Mouse (Mus musculus) limb, embryonic 10.5 days (tissue): ENCODE measurements around the gene 1600012H06Rik. TPM values are rescaled to one million over a fixed set of nuclear protein-coding genes. Genes with fewer than 3 reads are reported as not detected.
"Not testable (repeated sequence)": the region's sequence is repeated elsewhere in the genome, so short reads cannot be mapped to it uniquely, and the experiment has no call there.

Source experiments
- DNase-seq: peaks from one replicate; pipeline ENCODE4 v3.0.0-alpha.2; 2017; ENCODE audit warnings: low spot score
- H3K27ac ChIP-seq: fragments of 300-500 bp; sonication (generic); 2 replicates; pipeline ENCODE4 v1.5.1; 2016; ENCODE audit warnings: mild to moderate bottlenecking
- H3K27me3 ChIP-seq: fragments of 300-500 bp; sonication (generic); 2 replicates; pipeline ENCODE4 v1.6.1; 2016; ENCODE audit warnings: low read depth, mild to moderate bottlenecking; ENCODE audit not compliant: poor library complexity, severe bottlenecking
- H3K36me3 ChIP-seq: fragments of 300-500 bp; sonication (generic); 2 replicates; pipeline ENCODE4 v1.6.1; 2016; ENCODE audit warnings: mild to moderate bottlenecking, moderate library complexity
- H3K4me1 ChIP-seq: fragments of 300-500 bp; sonication (generic); 2 replicates; pipeline ENCODE4 v1.6.1; 2016
- H3K4me3 ChIP-seq: fragments of 300-500 bp; sonication (generic); 2 replicates; pipeline ENCODE4 v1.5.1; 2016; ENCODE audit warnings: mild to moderate bottlenecking, moderate library complexity
- H3K9me3 ChIP-seq: fragments of 300-500 bp; sonication (generic); replicated peaks from 2 replicates; pipeline ENCODE4 v1.6.1; 2016; ENCODE audit warnings: mild to moderate bottlenecking
- WGBS: fragments of 180-500 bp; shearing (Covaris S2); methylation state at CpG from one replicate; pipeline ENCODE4 v1.1.7; 2016; 5-methylcytosine and 5-hydroxymethylcytosine counted together
- polyA plus RNA-seq: library from polyadenylated mRNA; unstranded; fragments of >200 nt; fragmentation: Nextera tagmentation; extraction: Ambion mirVana; gene quantifications from 2 replicates; pipeline ENCODE4 v1.2.1, GENCODE M21; 2016

The 1600012H06Rik gene
- polyA plus RNA-seq, 1 experiment from 2014 or later, result 25.4 TPM

DNA sequence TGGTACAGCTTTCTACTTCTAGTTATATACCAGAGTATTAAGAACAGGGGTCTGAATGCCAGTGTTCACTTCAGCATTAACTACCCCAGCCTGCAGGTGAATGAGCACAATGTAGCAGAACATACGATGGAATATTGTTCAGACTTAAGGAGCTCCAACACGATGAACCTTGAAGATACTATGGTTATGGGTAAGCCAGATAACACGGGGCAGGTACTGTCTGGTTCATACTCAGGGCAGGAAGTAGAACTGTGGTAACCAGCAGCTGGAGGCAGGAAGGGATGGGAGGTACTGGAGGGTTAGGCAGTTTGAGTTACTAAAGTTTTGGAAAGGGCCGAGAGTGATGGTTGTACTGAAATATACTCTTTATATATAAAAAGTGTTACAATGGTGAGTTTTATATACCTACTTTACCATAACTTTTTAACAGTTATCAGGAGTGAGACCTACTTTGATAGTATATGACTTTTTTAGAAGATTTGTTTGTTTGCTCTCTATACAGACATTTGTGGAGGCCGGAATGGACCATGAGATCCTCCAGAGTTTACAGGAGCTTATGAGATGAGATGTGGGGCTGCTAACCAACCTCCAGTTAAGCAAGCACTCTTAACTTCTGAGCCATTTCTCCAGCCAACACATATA lies 15.8 kb downstream of the 1600012H06Rik start:
- 91% methylated on average over 5 of the region's 5 CpGs for WGBS
- DNase-seq, result no peak

DNA sequence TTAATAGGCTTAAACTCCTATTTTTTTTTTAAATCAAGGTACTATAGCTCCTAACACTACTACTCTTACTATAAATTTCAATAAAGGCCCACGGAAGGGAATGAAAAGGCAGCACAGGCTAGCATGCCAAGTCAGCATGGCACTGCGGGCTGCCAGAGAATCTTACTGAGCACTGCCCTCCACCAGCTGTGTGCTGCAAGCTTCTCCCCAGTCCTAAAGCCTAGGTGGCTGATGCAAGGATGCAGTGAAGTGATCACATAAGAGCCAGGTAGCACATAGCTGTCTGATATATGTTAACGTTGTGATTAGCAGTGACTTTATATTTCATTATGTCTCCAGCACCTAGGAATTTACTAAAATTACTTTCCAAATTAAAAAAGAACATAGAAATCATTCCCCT lies 17.0 kb downstream of the 1600012H06Rik start:
- no peaks in the 10 kb centered on the region for H3K9me3 ChIP-seq
- H3K27ac ChIP-seq, result no peak overlapping the region
- peak overlapping the region; percentile 77 for H3K4me3 ChIP-seq
- 35% methylated on average over 3 of the region's 3 CpGs for WGBS
- DNase-seq, result no peak
- no peaks in the 10 kb centered on the region for H3K27me3 ChIP-seq
- H3K4me1 ChIP-seq, result peaks cover 12% of the 10 kb centered on the region
- H3K36me3 ChIP-seq, result peaks cover 19% of the 10 kb centered on the region

More for the DNA sequence above, 15.8 kb downstream of the 1600012H06Rik start:
- Histone ChIP-seq H3K4me1 (peaks cover 12% of the 10 kb centered on the region), H3K36me3 (peaks cover 29% of the 10 kb centered on the region), H3K27ac (no peak overlapping the region), H3K9me3 (no peaks in the 10 kb centered on the region), H3K4me3 (no peak overlapping the region), H3K27me3 (no peaks in the 10 kb centered on the region)

DNA sequence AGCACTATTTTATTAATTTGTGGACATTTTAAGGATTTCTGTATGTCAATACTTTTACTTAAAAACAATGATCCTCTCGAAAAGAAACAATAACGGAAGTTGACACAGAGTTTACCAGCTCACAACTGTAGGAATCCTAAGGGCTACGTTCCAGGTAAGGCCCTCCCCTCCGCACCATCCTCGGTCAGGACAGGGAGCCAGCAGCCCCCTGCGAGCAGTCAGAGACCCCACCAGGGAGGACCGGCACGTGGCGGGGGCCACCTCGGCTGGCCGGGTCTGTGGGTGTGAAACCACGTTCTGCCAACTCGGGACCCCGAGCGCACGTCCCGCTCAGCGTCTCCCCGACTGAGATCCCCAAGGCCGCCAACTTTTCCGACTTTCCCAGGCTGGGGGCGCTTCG lies 17.5 kb downstream of the 1600012H06Rik start:
- H3K36me3 ChIP-seq, result peaks cover 19% of the 10 kb centered on the region
- H3K4me1 ChIP-seq, result peaks cover 12% of the 10 kb centered on the region
- peak overlapping the region; percentile 86 for H3K27ac ChIP-seq
- under 1% methylated on average over 23 of the region's 23 CpGs for WGBS
- peak; percentile 53 for DNase-seq
- H3K27me3 ChIP-seq, result no peaks in the 10 kb centered on the region
- no peaks in the 10 kb centered on the region for H3K9me3 ChIP-seq
- H3K4me3 ChIP-seq, result peak overlapping the region; percentile 77

DNA sequence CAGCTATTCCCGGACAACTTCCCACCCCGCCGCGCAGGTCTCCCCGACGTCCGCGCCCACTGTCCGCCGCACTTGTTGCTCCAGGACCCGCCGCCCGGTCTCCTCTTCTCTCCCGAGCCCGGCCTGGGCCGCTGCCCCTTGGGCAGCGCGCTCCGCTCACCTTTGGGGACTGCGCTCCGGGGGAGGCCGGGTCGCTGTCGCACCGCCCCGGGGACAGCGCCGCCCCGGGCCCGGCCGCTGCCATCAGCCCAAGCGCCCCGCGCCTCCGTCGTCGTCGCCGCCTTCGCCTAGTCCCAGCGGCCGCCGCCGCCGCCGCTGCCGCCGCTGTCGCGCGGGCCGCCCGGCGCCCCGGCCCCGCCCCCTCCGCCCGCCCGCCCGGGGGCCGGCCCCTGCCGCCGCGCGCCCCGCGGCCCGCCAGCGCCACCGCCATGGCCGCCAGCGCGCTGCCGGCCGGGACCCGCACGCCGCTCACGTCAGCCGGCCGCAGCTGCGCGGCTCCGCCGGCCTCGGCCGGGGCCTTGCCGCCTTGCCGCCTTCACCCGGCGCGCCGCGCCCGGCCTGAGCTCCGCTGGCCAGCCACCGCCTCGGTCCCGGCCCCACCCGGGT lies 18.1 kb downstream of the 1600012H06Rik start, which contains the start of gene Phf10:
Gene Phf10 (minus strand): TSS at position 323 of the 606 bp plus-strand sequence.
- DNase-seq, result peak; percentile 53
- peaks cover 17% of the 10 kb centered on the region for H3K36me3 ChIP-seq
- WGBS, result 7% methylated on average over 57 of the region's 100 CpGs
- H3K4me3 ChIP-seq, result peak within 1 kb of the TSS; percentile 77
- H3K27ac ChIP-seq, result peak within 1 kb of the TSS; percentile 86
- H3K4me1 ChIP-seq, result peaks cover 12% of the 10 kb centered on the region
- H3K9me3 ChIP-seq, H3K27me3 ChIP-seq: not testable (repeated sequence)

DNA sequence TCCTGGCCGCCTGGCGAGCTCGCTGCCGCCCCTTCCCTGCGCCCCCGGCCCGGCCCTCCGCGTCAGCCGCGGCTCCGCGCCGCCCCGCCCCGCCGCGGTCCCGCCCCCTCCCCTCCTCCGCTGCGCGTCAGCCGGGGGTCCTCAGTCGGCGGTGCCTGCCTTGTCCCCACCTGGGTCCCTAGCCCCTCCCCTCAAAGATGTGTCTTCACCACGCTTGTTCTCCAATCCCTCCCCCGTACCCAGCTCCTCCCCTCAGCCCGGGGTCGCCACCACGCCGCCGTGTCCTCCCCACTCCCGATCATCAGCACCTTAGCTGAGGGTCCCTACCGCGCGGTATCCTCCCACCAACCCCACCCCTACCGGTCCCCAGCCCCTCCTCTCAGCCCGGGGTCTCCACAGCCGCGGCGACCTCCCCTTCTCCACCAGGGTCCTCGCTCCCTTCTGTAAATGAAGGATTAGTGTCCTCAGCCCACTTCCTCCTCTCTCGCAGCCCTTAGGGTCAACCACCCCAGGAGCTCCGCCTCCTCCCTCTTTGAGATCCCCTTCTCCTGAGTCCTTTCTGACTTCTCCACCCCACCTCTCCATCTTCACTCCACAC lies 18.7 kb downstream of the 1600012H06Rik start:
- no CpG with 5 or more reads among the region's 44 CpGs for WGBS
- DNase-seq, H3K4me3 ChIP-seq, H3K27me3 ChIP-seq, H3K9me3 ChIP-seq, H3K27ac ChIP-seq: not testable (repeated sequence)
- peaks cover 12% of the 10 kb centered on the region for H3K4me1 ChIP-seq
- peaks cover 11% of the 10 kb centered on the region for H3K36me3 ChIP-seq

DNA sequence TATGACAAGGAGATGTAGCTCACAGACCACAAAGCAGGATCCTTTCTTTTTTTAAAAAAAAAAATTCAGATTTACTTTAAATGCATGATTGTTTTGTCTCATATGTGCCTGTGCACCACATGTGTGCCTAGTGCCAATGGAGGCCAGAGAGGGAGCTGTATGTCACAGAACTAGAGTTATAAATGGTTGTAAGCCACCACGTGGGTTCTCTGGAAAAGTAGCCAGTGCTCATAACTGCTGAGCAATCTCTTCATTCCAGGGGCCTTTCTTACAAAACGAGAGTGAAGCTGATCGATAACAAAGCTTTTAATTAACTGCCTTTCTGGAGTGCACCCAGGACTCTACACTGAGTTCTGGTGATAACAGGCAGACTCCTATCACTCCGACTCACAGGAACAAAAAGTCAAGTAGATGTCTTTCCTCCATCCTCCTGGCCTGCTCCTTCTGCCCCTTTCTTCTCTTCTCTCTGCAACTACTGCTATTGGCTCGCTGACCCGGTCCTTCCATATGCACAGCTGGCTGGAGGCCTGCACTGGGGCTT lies 25.5 kb downstream of the 1600012H06Rik start:
- not testable (repeated sequence) for H3K27me3 ChIP-seq, H3K27ac ChIP-seq, H3K4me1 ChIP-seq, H3K4me3 ChIP-seq, H3K9me3 ChIP-seq, H3K36me3 ChIP-seq, DNase-seq
- no CpG with 5 or more reads among the region's 6 CpGs for WGBS

DNA sequence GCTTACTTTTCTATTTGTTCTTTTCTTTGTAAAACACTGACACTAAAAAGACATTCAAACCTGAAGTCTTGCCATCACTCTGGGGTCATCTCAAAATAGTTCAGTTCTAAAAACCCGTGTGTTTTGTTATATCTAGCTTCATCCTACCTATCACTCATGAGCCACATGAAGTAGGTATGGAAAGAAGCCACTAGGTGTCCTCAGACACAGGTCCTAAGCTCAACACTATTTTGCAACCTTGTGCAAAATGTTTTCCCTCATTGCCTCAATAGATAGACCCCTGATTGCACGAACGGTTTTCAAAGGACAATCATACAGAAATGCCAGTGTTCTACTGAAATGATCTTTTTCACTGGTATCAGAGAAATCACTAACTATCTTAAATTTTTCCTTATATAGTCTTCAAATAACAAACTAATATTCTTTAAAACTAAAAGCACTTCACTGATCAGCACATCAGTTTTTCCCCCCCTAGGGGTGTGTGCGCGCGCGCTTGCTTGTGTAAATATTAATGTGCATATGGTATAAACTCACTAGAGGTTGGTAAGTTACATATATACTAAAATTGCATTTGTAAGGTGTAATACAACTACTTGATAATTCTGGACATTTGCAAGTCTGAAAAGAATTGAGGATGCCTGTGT lies 34.9 kb downstream of the 1600012H06Rik start:
- not testable (repeated sequence) for H3K4me3 ChIP-seq, H3K4me1 ChIP-seq, H3K9me3 ChIP-seq, H3K36me3 ChIP-seq, H3K27ac ChIP-seq, H3K27me3 ChIP-seq, DNase-seq
- WGBS, result 6% methylated on average over 4 of the region's 7 CpGs

DNA sequence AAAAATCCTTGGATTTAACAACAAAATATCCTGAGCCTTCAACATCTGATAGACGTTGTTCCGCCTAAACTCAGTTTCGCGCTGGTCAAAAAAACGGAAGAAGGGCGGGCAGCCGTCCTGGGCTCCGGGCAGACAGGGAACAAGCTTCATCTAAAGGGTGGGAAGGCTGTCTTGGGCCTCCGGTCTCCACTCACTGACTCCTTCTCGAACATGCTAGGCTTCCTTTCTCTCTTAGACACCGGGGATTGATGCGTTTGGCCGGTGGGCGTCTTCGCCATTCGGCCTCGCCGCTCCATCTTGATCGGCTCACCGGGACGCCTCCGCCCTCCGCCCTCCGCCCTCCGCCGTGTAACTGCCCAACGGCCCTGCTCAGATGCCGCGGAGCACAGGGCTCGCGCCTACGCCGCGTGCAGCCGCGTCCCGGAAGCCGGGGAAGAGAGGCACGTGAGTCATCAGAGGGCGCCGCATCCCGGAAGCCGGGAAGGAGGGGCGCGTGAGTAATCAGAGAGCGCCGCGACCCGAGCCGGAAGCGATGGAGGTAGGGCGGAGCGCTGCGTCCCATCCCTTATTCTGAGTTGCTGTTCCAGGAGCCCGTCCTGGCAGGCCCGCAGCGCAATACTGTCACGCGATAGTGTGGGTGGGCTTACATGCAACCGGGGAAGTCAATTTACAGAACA lies 35.5 kb downstream of the 1600012H06Rik start, which contains the start of the genes 9030025P20Rik and Gm3417:
Gene 9030025P20Rik (plus strand): TSS at position 107 of the 677 bp plus-strand sequence.
Gene Gm3417 (minus strand): TSS at position 429 of the 677 bp plus-strand sequence.
- not testable (repeated sequence) for H3K27ac ChIP-seq, H3K4me1 ChIP-seq, H3K36me3 ChIP-seq, H3K4me3 ChIP-seq, H3K9me3 ChIP-seq, DNase-seq, H3K27me3 ChIP-seq
- WGBS, result no CpG with 5 or more reads among the region's 60 CpGs

DNA sequence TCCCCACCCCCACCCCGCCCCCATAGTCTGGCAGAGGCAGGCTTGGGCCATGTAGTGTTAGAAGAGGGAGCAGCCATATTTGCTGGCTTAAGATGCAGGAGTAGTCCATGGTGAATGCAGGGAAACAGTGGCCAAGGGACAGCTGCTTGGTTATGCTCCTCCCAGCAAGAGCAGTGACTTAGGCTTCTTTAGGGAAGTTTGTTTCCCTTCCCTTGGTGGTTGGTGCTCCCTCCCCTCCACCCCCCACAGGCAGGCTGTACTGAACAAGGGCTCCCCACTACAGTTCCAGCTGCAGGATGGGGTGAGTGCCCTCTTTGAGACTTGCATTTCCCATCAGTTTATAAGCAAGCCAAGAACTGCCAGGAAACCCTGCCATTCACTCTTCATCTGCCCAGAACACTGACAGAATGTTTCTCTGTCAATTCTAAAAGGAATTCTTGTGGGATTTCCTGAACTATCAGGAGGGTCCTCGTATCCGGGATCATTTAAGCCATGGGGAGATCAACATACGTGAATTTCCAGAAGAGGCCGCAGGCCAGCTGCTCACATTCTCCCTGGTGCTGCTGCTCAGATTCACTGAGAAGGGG lies 47.2 kb downstream of the 1600012H06Rik start:
- not testable (repeated sequence) for H3K36me3 ChIP-seq, H3K9me3 ChIP-seq, H3K4me3 ChIP-seq, H3K4me1 ChIP-seq, H3K27me3 ChIP-seq, H3K27ac ChIP-seq, DNase-seq
- 91% methylated on average over 4 of the region's 5 CpGs for WGBS

DNA sequence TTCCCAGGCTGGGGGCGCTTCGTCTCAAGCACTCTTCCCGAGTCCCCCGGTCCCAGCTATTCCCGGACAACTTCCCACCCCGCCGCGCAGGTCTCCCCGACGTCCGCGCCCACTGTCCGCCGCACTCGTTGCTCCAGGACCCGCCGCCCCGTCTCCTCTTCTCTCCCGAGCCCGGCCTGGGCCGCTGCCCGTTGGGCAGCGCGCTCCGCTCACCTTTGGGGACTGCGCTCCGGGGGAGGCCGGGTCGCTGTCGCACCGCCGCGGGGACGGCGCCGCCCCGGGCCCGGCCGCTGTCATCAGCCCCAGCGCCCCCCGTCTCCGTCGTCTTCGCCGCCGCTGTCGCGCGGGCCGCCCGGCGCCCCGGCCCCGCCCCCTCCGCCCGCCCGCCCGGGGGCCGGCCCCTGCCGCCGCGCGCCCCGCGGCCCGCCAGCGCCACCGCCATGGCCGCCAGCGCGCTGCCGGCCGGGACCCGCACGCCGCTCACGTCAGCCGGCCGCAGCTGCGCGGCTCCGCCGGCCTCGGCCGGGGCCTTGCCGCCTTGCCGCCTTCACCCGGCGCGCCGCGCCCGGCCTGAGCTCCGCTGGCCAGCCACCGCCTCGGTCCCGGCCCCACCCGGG lies 49.6 kb downstream of the 1600012H06Rik start:
- H3K27me3 ChIP-seq, H3K4me3 ChIP-seq, H3K27ac ChIP-seq, H3K4me1 ChIP-seq, H3K36me3 ChIP-seq, DNase-seq, H3K9me3 ChIP-seq: not testable (repeated sequence)
- WGBS, result no CpG with 5 or more reads among the region's 98 CpGs

DNA sequence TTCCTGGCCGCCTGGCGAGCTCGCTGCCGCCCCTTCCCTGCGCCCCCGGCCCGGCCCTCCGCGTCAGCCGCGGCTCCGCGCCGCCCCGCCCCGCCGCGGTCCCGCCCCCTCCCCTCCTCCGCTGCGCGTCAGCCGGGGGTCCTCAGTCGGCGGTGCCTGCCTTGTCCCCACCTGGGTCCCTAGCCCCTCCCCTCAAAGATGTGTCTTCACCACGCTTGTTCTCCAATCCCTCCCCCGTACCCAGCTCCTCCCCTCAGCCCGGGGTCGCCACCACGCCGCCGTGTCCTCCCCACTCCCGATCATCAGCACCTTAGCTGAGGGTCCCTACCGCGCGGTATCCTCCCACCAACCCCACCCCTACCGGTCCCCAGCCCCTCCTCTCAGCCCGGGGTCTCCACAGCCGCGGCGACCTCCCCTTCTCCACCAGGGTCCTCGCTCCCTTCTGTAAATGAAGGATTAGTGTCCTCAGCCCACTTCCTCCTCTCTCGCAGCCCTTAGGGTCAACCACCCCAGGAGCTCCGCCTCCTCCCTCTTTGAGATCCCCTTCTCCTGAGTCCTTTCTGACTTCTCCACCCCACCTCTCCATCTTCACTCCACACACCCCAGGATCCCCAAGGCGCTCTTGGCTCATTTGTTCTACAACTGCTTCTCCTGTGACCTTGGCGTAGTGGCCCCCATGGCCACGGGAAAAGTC lies 50.3 kb downstream of the 1600012H06Rik start:
- H3K4me3 ChIP-seq, H3K27ac ChIP-seq, H3K27me3 ChIP-seq, H3K4me1 ChIP-seq, H3K36me3 ChIP-seq, H3K9me3 ChIP-seq, DNase-seq: not testable (repeated sequence)
- WGBS, result no CpG with 5 or more reads among the region's 47 CpGs
